Mouse (Mus musculus) midbrain, embryonic 11.5 days (tissue): ENCODE measurements around the gene Zbtb46. TPM values are rescaled to one million over a fixed set of nuclear protein-coding genes. Genes with fewer than 3 reads are reported as not detected.
"Not testable (repeated sequence)": the region's sequence is repeated elsewhere in the genome, so short reads cannot be mapped to it uniquely, and the experiment has no call there.

Experiments used
- ATAC-seq: fragments of 200-750 bp; cut with Nextera tagmentation; 2 replicates; pipeline ENCODE4 v1.8.0; 2017; ENCODE audit warnings: moderate TSS enrichment, moderate library complexity; ENCODE audit not compliant: low FRiP score
- DNase-seq: peaks from one replicate; pipeline ENCODE4 v3.0.0; 2015; ENCODE audit warnings: low spot score; ENCODE audit errors: missing footprints
- H3K27ac ChIP-seq: fragments of 300-500 bp; sonication (generic); 2 replicates; pipeline ENCODE4 v1.5.1; 2014; ENCODE audit warnings: low read depth, low read length
- H3K27me3 ChIP-seq: fragments of 300-500 bp; sonication (generic); 2 replicates; pipeline ENCODE4 v1.6.1; 2014; ENCODE audit warnings: mild to moderate bottlenecking, low read length, moderate library complexity, mixed read lengths; ENCODE audit not compliant: control insufficient read depth, insufficient read depth
- H3K36me3 ChIP-seq: fragments of 300-500 bp; sonication (generic); 2 replicates; pipeline ENCODE4 v1.6.1; 2014; ENCODE audit warnings: mild to moderate bottlenecking, low read length, moderate library complexity, mixed read lengths; ENCODE audit not compliant: control insufficient read depth, insufficient read depth
- H3K4me1 ChIP-seq: fragments of 300-500 bp; sonication (generic); 2 replicates; pipeline ENCODE4 v1.6.1; 2014; ENCODE audit warnings: low read length; ENCODE audit not compliant: control insufficient read depth, insufficient read depth
- H3K4me2 ChIP-seq: fragments of 300-500 bp; sonication (generic); 2 replicates; pipeline ENCODE4 v1.6.1; 2014; ENCODE audit warnings: mild to moderate bottlenecking, moderate library complexity
- H3K4me3 ChIP-seq: fragments of 300-500 bp; sonication (generic); 2 replicates; pipeline ENCODE4 v1.5.1; 2014; ENCODE audit warnings: low read depth, low read length
- H3K9ac ChIP-seq: fragments of 300-500 bp; sonication (generic); 2 replicates; pipeline ENCODE4 v1.6.1; 2014; ENCODE audit warnings: low read length
- H3K9me3 ChIP-seq: fragments of 300-500 bp; sonication (generic); 2 replicates; pipeline ENCODE4 v1.6.1; 2016; ENCODE audit warnings: low read length; ENCODE audit not compliant: control insufficient read depth
- WGBS: fragments of 180-500 bp; shearing (Covaris S2); extraction: QIAGEN DNeasy Blood & Tissue Kit; methylation state at CpG from one replicate; pipeline ENCODE4 v1.1.7; 2014; 5-methylcytosine and 5-hydroxymethylcytosine counted together
- polyA plus RNA-seq: library from polyadenylated mRNA; unstranded; fragments of >200 nt; fragmentation: Nextera tagmentation; extraction: Ambion mirVana; gene quantifications from 2 replicates; pipeline ENCODE4 v1.2.1, GENCODE M21; 2014

Zbtb46 gene
- polyA plus RNA-seq: 16.2 and 16.5 TPM in 2 replicates

GRCm38 (mm10) chr2:181459153-181459672 lies at the start of gene Zbtb46:
Zbtb46 (minus strand) TSS chr2:181459426.
- no peaks in the 10 kb centered on the region for H3K36me3 ChIP-seq
- peak within 1 kb of the TSS; percentile 96 for H3K4me2 ChIP-seq
- DNase-seq (peak; percentile 98), ATAC-seq (peak; percentile 93)
- peak within 1 kb of the TSS; percentile 68 for H3K27ac ChIP-seq
- 1% methylated on average over 41 of the region's 83 CpGs for WGBS
- H3K27me3 ChIP-seq: peaks cover 5% of the 10 kb centered on the region; the same call in 1 of the 2 replicates
- H3K9ac ChIP-seq: peak within 1 kb of the TSS; percentile 86
- peaks cover 17% of the 10 kb centered on the region for H3K4me1 ChIP-seq
- no peaks in the 10 kb centered on the region for H3K9me3 ChIP-seq
- H3K4me3 ChIP-seq: peak within 1 kb of the TSS; percentile 93

GRCm38 (mm10) chr2:181498644-181499043 lies 39.4 kb upstream of the Zbtb46 start:
- Histone ChIP-seq H3K4me3 (no peak overlapping the region), H3K9me3 (no peaks in the 10 kb centered on the region), H3K27ac (no peak overlapping the region), H3K9ac (no peak overlapping the region), H3K4me2 (no peak overlapping the region), H3K36me3 (peaks cover 11% of the 10 kb centered on the region; the same call in 1 of the 2 replicates), H3K27me3 (no peaks in the 10 kb centered on the region), H3K4me1 (peaks cover 9% of the 10 kb centered on the region)
- DNase-seq (no peak), ATAC-seq (no peak)
- 81% methylated on average over 4 of the region's 4 CpGs for WGBS

- H3K9ac ChIP-seq: peak overlapping the region; percentile 93
- no peaks in the 10 kb centered on the region for H3K9me3 ChIP-seq
- peaks cover 7% of the 10 kb centered on the region; the same call in 1 of the 2 replicates for H3K36me3 ChIP-seq
- H3K27ac ChIP-seq: peak overlapping the region; percentile 82
- H3K4me3 ChIP-seq: peak overlapping the region; percentile 92
- H3K4me2 ChIP-seq: peak overlapping the region; percentile 98
- peaks cover 9% of the 10 kb centered on the region for H3K4me1 ChIP-seq
- ATAC-seq (peak; percentile 57), DNase-seq (peak; percentile 94)
- H3K27me3 ChIP-seq: no peaks in the 10 kb centered on the region
- WGBS: 0% methylated on average over 12 of the region's 12 CpGs
Measured at GRCm38 (mm10) chr2:181497548-181497875, 38.3 kb upstream of the Zbtb46 start.

GRCm38 (mm10) chr2:181496831-181497547 lies 37.8 kb upstream of the Zbtb46 start, which contains the start of gene Tpd52l2:
Tpd52l2 (plus strand) TSS chr2:181497142.
- Histone ChIP-seq H3K9me3 (no peaks in the 10 kb centered on the region), H3K9ac (peak within 1 kb of the TSS; percentile 93), H3K27ac (peak within 1 kb of the TSS; percentile 82), H3K36me3 (peaks cover 7% of the 10 kb centered on the region; the same call in 1 of the 2 replicates), H3K4me3 (peak within 1 kb of the TSS; percentile 92), H3K4me2 (peak within 1 kb of the TSS; percentile 98), H3K4me1 (peaks cover 9% of the 10 kb centered on the region), H3K27me3 (no peaks in the 10 kb centered on the region)
- under 1% methylated on average over 46 of the region's 46 CpGs for WGBS
- peak; percentile 97 for ATAC-seq
- DNase-seq: peak; percentile 98

GRCm38 (mm10) chr2:181496281-181496680 lies 37.1 kb upstream of the Zbtb46 start:
- peak overlapping the region; percentile 57 for H3K9ac ChIP-seq
- no peaks in the 10 kb centered on the region for H3K27me3 ChIP-seq
- ATAC-seq (peak; percentile 51), DNase-seq (peak; percentile 94)
- peaks cover 3% of the 10 kb centered on the region; the same call in 1 of the 2 replicates for H3K36me3 ChIP-seq
- H3K4me1 ChIP-seq: peaks cover 9% of the 10 kb centered on the region
- peak overlapping the region; percentile 92 for H3K4me3 ChIP-seq
- WGBS: 15% methylated on average over 8 of the region's 8 CpGs
- H3K4me2 ChIP-seq: peak overlapping the region; percentile 79
- peak overlapping the region; percentile 82 for H3K27ac ChIP-seq
- no peaks in the 10 kb centered on the region for H3K9me3 ChIP-seq

GRCm38 (mm10) chr2:181495845-181496244 lies 36.6 kb upstream of the Zbtb46 start:
- H3K27me3 ChIP-seq, ATAC-seq, H3K27ac ChIP-seq, H3K9ac ChIP-seq, H3K4me2 ChIP-seq, H3K4me1 ChIP-seq, H3K4me3 ChIP-seq, DNase-seq, H3K36me3 ChIP-seq, H3K9me3 ChIP-seq: not testable (repeated sequence)
- WGBS: 68% methylated on average over 8 of the region's 8 CpGs

- ATAC-seq: no peak
- no peaks in the 10 kb centered on the region for H3K27me3 ChIP-seq
- H3K36me3 ChIP-seq: no peaks in the 10 kb centered on the region
- no peak overlapping the region for H3K4me3 ChIP-seq
- no peak for DNase-seq
- 80% methylated on average over 26 of the region's 26 CpGs for whole genome bisulfite sequencing
- no peak overlapping the region for H3K27ac ChIP-seq
- no peaks in the 10 kb centered on the region for H3K9me3 ChIP-seq
- H3K4me2 ChIP-seq: no peak overlapping the region
- H3K4me1 ChIP-seq: peaks cover 9% of the 10 kb centered on the region
- H3K9ac ChIP-seq: no peak overlapping the region
Measured at GRCm38 (mm10) chr2:181494266-181494945, 35.2 kb upstream of the Zbtb46 start.

GRCm38 (mm10) chr2:181493156-181493927 lies 34.1 kb upstream of the Zbtb46 start, which contains the start of gene Abhd16b:
Abhd16b (plus strand) TSS chr2:181493206.
- Histone ChIP-seq H3K36me3 (no peaks in the 10 kb centered on the region), H3K9me3 (no peaks in the 10 kb centered on the region), H3K27ac (no peak within 1 kb of the TSS), H3K4me3 (no peak within 1 kb of the TSS), H3K27me3 (no peaks in the 10 kb centered on the region), H3K9ac (no peak within 1 kb of the TSS), H3K4me1 (peaks cover 8% of the 10 kb centered on the region), H3K4me2 (no peak within 1 kb of the TSS)
- ATAC-seq: no peak
- WGBS: 86% methylated on average over 31 of the region's 31 CpGs
- DNase-seq: no peak
